Mouse (Mus musculus): Measurements from ENCODE around the gene Trip12.

The Trip12 gene

GRCm38 (mm10) chr1:84840018-84840664 lies at the start of gene Trip12:
TSS of gene Trip12 (minus strand) at chr1:84840516.
- DNase-seq = no peak

GRCm38 (mm10) chr1:84890005-84890393 lies 49.7 kb upstream of the Trip12 start:
- DNase-seq = no peak

DNA sequence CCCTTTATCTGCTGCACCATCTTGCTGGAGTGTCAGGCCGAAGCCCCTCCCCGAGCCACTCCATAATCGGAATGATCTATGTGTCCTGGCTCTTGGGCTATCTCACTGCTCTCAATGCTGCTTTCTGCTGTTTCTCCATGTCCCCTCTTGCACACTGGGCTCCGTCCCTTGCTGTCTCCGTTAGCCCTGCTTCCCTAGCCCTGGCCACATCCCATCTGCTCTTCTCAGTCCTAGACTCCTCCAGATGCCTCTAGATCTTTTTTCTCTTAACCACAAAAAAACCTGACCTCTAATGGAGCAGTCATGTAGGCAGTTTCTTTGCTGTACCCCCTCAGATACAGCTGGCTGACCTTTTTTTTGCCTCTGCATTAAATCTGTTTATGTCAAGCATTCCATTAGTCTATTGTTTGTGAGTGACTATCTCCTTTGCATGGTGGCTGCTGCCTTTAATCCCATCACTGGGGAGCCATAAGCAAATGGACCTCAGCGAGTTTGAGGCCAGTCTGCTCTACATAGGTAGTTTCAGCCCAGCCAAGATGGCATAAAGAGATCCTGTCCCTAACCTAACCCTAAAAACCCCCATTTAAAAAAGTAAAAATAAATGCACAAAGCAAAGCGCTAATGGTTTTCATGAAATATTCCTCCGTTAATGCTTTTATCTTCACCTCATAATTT lies 49.2 kb upstream of the Trip12 start:
- no peak for DNase-seq

- DNase-seq = no peak
These were observed 45.6 kb upstream of the Trip12 start for GRCm38 (mm10) chr1:84885921-84886320.

DNA sequence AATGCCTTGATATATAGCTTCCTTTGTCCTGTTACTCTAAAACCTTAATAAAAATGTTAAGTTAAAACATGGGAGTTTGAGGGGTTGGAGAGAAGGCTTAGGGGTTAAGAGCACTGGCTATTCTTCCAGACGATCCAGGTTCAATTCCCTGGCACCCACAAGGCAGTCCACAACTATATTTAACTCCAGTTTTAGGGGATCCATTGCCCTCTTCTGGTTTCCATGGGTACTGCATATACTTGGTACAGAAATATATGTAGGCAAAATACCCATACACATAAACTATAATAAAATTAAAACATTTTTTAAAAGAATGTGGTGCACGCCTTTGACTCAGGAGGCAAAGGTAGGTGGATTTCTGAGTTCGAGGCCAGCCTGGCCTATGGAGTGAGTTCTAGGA lies 44.9 kb upstream of the Trip12 start:
- peak in 1 of 2 experiments; percentile 42 for DNase-seq

- DNase-seq = no peak
These were observed 43.6 kb upstream of the Trip12 start for GRCm38 (mm10) chr1:84883889-84884288.

GRCm38 (mm10) chr1:84882937-84883336 lies 42.6 kb upstream of the Trip12 start:
- no peak for DNase-seq

DNA sequence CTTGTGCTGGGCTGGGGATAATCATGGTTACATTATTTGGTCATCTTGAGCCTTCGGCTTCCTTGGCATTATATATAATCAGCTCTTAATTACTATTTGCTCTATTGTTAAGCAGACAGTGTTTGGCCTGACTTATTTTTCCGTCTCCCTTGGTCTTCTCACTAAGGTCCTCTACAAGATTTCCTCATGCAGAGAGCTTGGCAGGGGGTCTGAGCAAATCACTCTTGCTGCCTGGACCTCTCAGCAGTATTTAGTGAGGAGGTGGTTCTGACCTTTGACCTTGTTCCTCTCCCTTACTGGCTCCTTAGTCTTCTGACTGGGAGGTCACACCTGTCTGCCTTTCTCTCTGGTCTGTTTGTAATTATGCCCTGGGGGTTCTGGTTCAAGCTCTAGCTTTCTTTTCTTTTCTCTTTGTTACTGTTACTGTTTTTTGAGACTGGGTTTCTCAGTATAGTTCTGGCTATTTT lies 41.8 kb upstream of the Trip12 start:
- no peak for DNase-seq

DNA sequence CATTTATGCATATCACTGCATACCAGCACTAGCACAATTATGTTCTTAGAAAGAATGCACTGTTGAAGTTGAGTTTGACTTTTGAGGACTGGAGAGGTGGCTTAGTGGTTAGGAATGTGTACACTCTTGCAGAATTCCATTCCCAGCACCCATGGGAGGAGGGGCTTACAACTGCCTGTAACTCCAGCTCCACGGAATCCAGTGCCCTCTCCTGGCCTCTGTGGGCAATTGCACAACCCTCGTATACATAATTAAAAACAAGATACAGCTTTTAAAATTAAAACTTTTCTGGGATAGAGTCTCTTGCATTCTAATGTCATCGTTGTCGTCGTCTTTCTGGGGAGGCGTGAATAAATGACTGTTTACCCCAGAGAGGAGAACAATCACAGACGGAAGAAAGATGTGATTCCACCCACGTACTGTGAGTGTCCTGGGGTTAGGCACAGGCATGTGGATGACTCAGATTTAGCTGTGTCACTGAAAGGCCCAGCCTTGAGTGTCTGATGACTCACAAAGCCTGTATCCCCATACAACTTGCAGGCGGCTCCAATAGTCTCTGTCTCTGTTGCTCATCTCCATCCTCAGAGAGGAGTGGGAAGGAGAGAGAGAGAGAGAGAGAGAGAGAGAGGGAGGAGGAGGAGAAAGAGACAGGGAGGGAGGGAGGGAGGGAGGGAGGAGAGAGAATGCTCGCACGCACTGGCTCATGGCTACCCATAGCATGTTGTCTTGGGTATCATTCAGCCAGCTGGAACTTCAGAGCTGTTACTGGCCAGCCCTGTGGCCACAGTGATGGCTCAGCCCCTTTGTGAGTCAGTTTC lies 41.1 kb upstream of the Trip12 start:
- no peak for DNase-seq

GRCm38 (mm10) chr1:84879571-84880120 lies 39.3 kb upstream of the Trip12 start:
- peak; percentile 40 to 78 for DNase-seq

GRCm38 (mm10) chr1:84877590-84877989 lies 37.3 kb upstream of the Trip12 start:
- DNase-seq = peak; percentile 49 to 72

GRCm38 (mm10) chr1:84872939-84873338 lies 32.6 kb upstream of the Trip12 start:
- no peak for DNase-seq

- peak; percentile 69 to 85 for DNase-seq
These were observed 31.8 kb upstream of the Trip12 start for GRCm38 (mm10) chr1:84872105-84872504.

DNA sequence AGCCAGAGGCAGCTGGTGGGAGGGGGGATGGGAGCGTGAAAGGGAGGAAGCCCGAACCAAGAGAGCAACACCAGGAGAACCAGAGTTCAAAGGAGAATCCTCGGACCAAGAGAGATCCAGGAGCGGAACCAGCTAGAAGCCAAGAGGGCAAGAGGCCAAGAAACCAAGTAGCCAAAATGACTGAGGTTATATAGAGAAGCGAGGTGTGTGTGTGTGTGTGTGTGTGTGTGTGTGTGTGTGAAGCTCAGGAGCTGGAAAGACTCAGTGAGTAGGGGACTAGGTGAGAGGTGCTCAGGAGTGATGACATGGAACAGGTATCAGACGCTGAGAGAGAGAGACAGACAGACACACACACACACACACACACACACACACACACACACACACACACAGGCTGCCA lies 30.8 kb upstream of the Trip12 start:
- peak; percentile 84 to 90 for DNase-seq

DNA sequence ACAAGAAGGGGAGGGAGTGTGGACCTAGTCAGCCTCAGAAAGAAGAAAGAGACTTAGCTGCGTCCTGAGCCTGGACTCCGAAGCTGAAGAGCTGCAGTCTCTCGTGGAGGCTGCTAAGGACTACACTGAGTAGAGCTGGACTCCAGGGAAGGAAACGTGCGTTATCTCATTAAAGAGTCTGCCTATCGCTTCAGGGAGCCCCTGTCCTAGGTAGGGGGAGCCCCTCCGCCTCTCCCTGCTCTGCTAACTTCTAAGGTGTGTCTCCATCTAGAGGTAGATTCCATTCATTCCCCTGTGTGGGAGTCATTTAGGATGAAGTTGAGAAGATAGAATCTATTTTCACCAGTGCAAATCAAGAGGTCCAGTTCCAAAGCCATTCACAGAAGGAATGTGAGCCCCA lies 29.2 kb upstream of the Trip12 start:
- no peak for DNase-seq

GRCm38 (mm10) chr1:84868841-84869240 lies 28.5 kb upstream of the Trip12 start:
- DNase-seq = no peak

DNA sequence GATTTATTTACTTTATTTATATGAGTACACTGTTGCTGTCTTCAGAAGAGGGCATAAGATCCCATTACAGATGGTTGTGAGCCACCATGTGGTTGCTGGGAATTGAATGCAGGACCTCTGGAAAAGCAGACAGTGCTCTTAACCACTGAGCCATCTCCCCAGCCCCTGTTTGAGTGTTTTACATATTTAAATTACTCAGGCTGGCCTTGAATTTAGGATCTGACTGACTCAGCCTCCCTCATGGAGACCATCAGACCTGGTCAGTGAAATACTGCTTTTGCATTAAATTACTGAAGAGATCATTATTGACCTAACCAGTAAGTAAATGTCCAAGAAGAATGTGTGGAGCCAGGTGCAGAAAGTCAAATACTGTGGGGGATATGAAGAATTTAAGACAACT lies 28.0 kb upstream of the Trip12 start:
- DNase-seq = no peak

GRCm38 (mm10) chr1:84866706-84867230 lies 26.5 kb upstream of the Trip12 start:
- no peak for DNase-seq

- peak; percentile 58 to 83 for DNase-seq
These were observed 25.9 kb upstream of the Trip12 start for GRCm38 (mm10) chr1:84866231-84866630.

DNA sequence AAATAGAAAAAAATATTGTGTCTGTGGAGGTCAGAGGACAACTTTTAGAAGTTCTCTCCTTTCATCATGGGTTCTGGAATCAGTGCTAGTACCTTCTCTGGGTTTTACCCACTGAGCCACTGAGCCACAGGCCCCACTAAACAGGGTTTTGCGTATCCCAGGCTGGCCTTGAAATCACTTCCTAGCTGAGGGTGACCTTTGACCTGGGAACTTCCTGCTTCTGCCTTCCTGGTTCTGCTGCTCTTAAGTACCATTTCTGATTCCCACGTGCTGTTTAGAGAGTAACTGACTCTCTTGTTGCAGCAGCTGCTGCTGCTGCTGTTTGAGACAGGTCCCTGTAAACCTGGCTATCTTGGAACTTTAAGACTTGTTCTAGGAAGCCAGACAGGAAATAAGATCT lies 24.3 kb upstream of the Trip12 start:
- DNase-seq = no peak

DNA sequence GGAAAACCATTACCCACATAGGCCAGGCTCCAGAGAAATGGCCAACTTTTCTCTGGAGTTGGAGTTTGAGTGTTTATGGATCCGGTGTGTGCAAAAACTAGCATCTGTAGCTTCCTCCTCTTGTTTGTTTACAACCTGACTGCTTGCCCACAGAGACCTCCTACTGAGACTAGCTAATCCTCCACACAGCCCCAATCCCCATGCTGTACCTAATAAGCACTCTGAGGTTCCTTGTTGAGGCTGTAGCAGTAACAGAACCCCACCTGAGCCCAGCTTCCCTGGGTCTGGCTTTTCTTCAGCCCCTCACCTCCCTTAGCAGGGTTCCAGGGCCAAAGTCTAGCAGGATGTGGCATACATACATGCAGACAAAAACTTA lies 20.9 kb upstream of the Trip12 start:
- DNase-seq = no peak

GRCm38 (mm10) chr1:84860360-84861254 lies 20.3 kb upstream of the Trip12 start:
- no peak for DNase-seq

All from kidney, postnatal 25 days (tissue).